11 mouse cellular contexts compared by ENCODE assay signal in the genomic region with DNA sequence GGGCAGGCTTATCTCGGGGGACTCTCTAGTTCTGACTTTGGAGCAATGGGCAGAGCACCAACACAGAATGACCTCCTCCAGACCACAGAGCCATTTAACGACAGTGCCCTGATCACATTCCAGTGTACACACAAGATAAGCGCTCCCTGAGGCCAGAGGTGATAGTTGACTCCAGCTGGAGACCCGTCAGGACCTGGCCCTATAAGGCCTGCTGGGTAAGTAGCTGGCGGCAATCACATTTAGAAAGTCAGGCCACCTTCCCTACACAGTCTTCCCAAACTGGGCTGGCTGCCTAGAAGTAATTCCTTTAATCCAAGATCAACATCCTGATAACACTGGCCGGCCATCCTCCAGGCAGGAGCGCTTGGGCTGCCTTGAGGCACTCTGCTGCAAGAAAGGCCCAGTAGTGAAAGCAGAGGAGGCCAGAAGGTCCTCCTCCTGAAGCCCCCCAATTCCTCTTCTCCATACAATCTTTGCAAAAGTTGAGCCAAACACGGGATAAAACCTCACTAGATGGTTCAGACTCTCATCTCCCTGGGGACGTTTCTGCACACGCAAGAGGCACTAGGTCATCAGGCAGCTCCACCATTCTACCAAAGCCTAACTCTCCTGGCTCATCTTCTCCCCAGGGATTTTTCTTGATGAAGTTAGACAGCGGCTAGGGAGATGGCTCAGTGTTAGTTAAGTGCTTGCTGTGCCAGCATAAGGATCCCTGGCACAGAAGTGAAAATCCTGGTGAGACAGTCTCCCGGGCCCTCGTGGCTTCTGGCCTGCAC. TPM values are rescaled to one million over a fixed set of nuclear protein-coding genes. Genes with fewer than 3 reads are reported as not detected.
DNase-seq lines count a peak whose midpoint lies in the region; ATAC-seq and TF ChIP-seq lines count a peak whose summit lies in the region.
"Had no signal": no experiment of that assay in that cellular context is flagged by ENCODE, and none has a peak within 500 bp of the region (broad histone marks: within the 10 kb centered on the region; RNA-seq: fewer than 3 reads in every experiment).

No protein-coding gene starts in this region.

- TF ChIP-seq CTCF in bone marrow, adult 2 months (IDR thresholded peaks at IDR 0.05; ENCODE audit: control insufficient read depth, insufficient read depth, low read length): no peak
- TF ChIP-seq CTCF in liver, embryonic 14.5 days (IDR thresholded peaks at IDR 0.05; ENCODE audit: low read depth): peak; percentile 41; the same call in 1 of the 2 replicates

- no peaks in the 10 kb centered on the region for H3K27me3 ChIP-seq in liver, embryonic 14.5 days (ENCODE audit: control insufficient read depth, insufficient read depth, low read length)
- no peaks in the 10 kb centered on the region for H3K27me3 ChIP-seq in midbrain, embryonic 16.5 days (ENCODE audit: control insufficient read depth, insufficient read depth, low read depth, low read length)
- no peaks in the 10 kb centered on the region; the same call in 1 of the 2 replicates for H3K27me3 ChIP-seq in hindbrain, embryonic 12.5 days
- H3K27me3 ChIP-seq: embryonic facial prominence, embryonic 13.5 days; megakaryocyte, embryonic 14.5 days had no signal

- no peak for TF ChIP-seq POLR2A in bone marrow, adult 2 months (IDR thresholded peaks at IDR 0.05; ENCODE audit: borderline replicate concordance, control insufficient read depth, low read depth, low read length)

- H3K4me2 ChIP-seq in liver, embryonic 14.5 days (ENCODE audit: low read depth): peak overlapping the region; percentile 55
- H3K4me2 ChIP-seq in midbrain, embryonic 16.5 days (ENCODE audit: low read length): no peak overlapping the region
- H3K4me2 ChIP-seq in hindbrain, embryonic 12.5 days (replicated peaks): no peak overlapping the region
- H3K4me2 ChIP-seq: embryonic facial prominence, embryonic 13.5 days had no signal

- peak; percentile 23; the same call in 1 of the 2 replicates for TF ChIP-seq EP300 in liver, embryonic 14.5 days (IDR thresholded peaks at IDR 0.05; ENCODE audit: low read depth)

- peaks cover 5% of the 10 kb centered on the region for H3K36me3 ChIP-seq in liver, embryonic 14.5 days (replicated peaks; ENCODE audit: control insufficient read depth, insufficient read depth, low read depth)
- H3K36me3 ChIP-seq in midbrain, embryonic 16.5 days (ENCODE audit: control insufficient read depth, insufficient read depth, low read length): no peaks in the 10 kb centered on the region
- H3K36me3 ChIP-seq in hindbrain, embryonic 12.5 days: no peaks in the 10 kb centered on the region

- intact Hi-C loops in heart, postnatal 36 days (cut with DNase I): loop anchor here (10.0 kb wide), 1 partner anchor 556 kb away; a partner anchor contains a TSS

- peak; percentile 73 for ATAC-seq in liver, embryonic 14.5 days (ENCODE audit: insufficient read depth)
- ATAC-seq in midbrain, embryonic 16.5 days: no peak
- no peak for ATAC-seq in hindbrain, embryonic 12.5 days (ENCODE audit: low FRiP score)
- ATAC-seq: hindbrain, embryonic 16.5 days had no signal

- peak; percentile 35 for DNase-seq in adrenal gland, postnatal 10 days
- DNase-seq in adrenal gland, postnatal 4 days (ENCODE audit: low spot score in 2 of 2): no peak
- peak; percentile 39 to 42 for DNase-seq in heart, postnatal 36 days
- DNase-seq in liver, embryonic 14.5 days (ENCODE audit: low read depth in 3 of 3, low spot score in 3 of 3): peak; percentile 49 to 64 (median 58)
- DNase-seq in natural killer cell, adult 2 months (ENCODE audit: low spot score in 2 of 2): no peak

- no peak overlapping the region for H3K4me3 ChIP-seq in bone marrow, adult 2 months (replicated peaks; ENCODE audit: control insufficient read depth, low read depth, low read length)
- no peak overlapping the region for H3K4me3 ChIP-seq in liver, embryonic 14.5 days (ENCODE audit: insufficient read depth in 1 of 2, low read depth in 2 of 2, low read length in 2 of 2)
- H3K4me3 ChIP-seq in midbrain, embryonic 16.5 days (ENCODE audit: low read depth, low read length): no peak overlapping the region
- H3K4me3 ChIP-seq in hindbrain, embryonic 12.5 days: no peak overlapping the region
- H3K4me3 ChIP-seq: embryonic facial prominence, embryonic 13.5 days had no signal

- peaks cover 17% of the 10 kb centered on the region for H3K4me1 ChIP-seq in bone marrow, adult 2 months (ENCODE audit: control insufficient read depth, insufficient read depth, low read length)
- H3K4me1 ChIP-seq in liver, embryonic 14.5 days (replicated peaks; ENCODE audit: control insufficient read depth in 2 of 2, insufficient read depth in 2 of 2, low read length in 1 of 2): peaks cover 71 to 78% of the 10 kb centered on the region in 2 experiments
- no peaks in the 10 kb centered on the region for H3K4me1 ChIP-seq in midbrain, embryonic 16.5 days (ENCODE audit: control insufficient read depth, insufficient read depth, low read length)
- H3K4me1 ChIP-seq in hindbrain, embryonic 12.5 days: peaks cover 12% of the 10 kb centered on the region

- peak overlapping the region; percentile 43; the same call in 1 of the 2 replicates for H3K27ac ChIP-seq in bone marrow, adult 2 months (ENCODE audit: control insufficient read depth, insufficient read depth, low read depth, low read length, poor library complexity)
- peak overlapping the region; percentile 82 for H3K27ac ChIP-seq in liver, embryonic 14.5 days
- no peak overlapping the region for H3K27ac ChIP-seq in midbrain, embryonic 16.5 days (ENCODE audit: low read length)
- H3K27ac ChIP-seq in hindbrain, embryonic 12.5 days: no peak overlapping the region
- H3K27ac ChIP-seq: embryonic facial prominence, embryonic 13.5 days had no signal

- H3K9ac ChIP-seq in liver, embryonic 14.5 days (replicated peaks): peak overlapping the region; percentile 43
- H3K9ac ChIP-seq in midbrain, embryonic 16.5 days (ENCODE audit: low read depth, low read length): no peak overlapping the region
- H3K9ac ChIP-seq in hindbrain, embryonic 12.5 days: no peak overlapping the region
- H3K9ac ChIP-seq: embryonic facial prominence, embryonic 13.5 days had no signal

- no peaks in the 10 kb centered on the region for H3K9me3 ChIP-seq in liver, embryonic 14.5 days (ENCODE audit: control insufficient read depth, low read length)
- H3K9me3 ChIP-seq in midbrain, embryonic 16.5 days (replicated peaks; ENCODE audit: control insufficient read depth, low read length, poor library complexity, severe bottlenecking): no peaks in the 10 kb centered on the region
- no peaks in the 10 kb centered on the region for H3K9me3 ChIP-seq in hindbrain, embryonic 12.5 days (replicated peaks)
- H3K9me3 ChIP-seq: embryonic facial prominence, embryonic 13.5 days; megakaryocyte, embryonic 14.5 days had no signal

- WGBS in bone marrow, adult 2 months: 74% methylated on average over 13 of the region's 13 CpGs
- WGBS in liver, embryonic 14.5 days (ENCODE audit: insufficient replicate concordance): 48% methylated on average over 13 of the region's 13 CpGs
- 79% methylated on average over 13 of the region's 13 CpGs for WGBS in midbrain, embryonic 16.5 days
- 70% methylated on average over 13 of the region's 13 CpGs for WGBS in hindbrain, embryonic 12.5 days

RNA-seq across cellular contexts. Expression of a gene that starts 9.8 kb away (rescaled TPM):
- total RNA-seq in adrenal gland, postnatal 10 days (2021): 10 to 100 TPM; 33.0 to 34.9 TPM
- 10 to 100 TPM; 44.3 to 47.7 TPM for total RNA-seq in adrenal gland, postnatal 4 days (2021)
- polyA plus RNA-seq in bone marrow, adult 2 months (2011; ENCODE audit: insufficient read depth, insufficient read length, low replicate concordance, missing spikeins): 12.5 and 26.2 TPM in 2 replicates
- 10 to 100 TPM; 11.2 to 11.8 TPM for total RNA-seq in heart, postnatal 36 days (2021)
- 9.8 and 10.1 TPM in 2 replicates for polyA plus RNA-seq in liver, embryonic 14.5 days (2012; rRNA removed)
- polyA plus RNA-seq in liver, embryonic 14.5 days (2014; fragmentation: Nextera tagmentation; extraction: Ambion mirVana): 6.5 and 9.5 TPM in 2 replicates
- 6.3 and 7.3 TPM in 2 replicates for polyA plus RNA-seq in midbrain, embryonic 16.5 days (2015; fragmentation: Nextera tagmentation; extraction: Ambion mirVana)
- polyA plus RNA-seq in hindbrain, embryonic 12.5 days (2016; fragmentation: Nextera tagmentation; extraction: Ambion mirVana): 13.2 and 14.6 TPM in 2 replicates

Comparison
In these comparisons a context has a peak if more than half of its experiments do, and no peak if none do; other contexts are left out.
1. DNase-seq: peak in adrenal gland, postnatal 10 days (single experiment), heart, postnatal 36 days (2 of 2) and liver, embryonic 14.5 days (3 of 3); none in adrenal gland, postnatal 4 days (0 of 2) and natural killer cell, adult 2 months (0 of 2).
2. H3K27ac ChIP-seq: peak in bone marrow, adult 2 months (single experiment) and liver, embryonic 14.5 days (single experiment); none in midbrain, embryonic 16.5 days (single experiment) and hindbrain, embryonic 12.5 days (single experiment).